Mouse (Mus musculus) gonadal fat pad, adult 2 months (tissue): ENCODE data around the gene Poc1a. TPM values are rescaled to one million over a fixed set of nuclear protein-coding genes. Genes with fewer than 3 reads are reported as not detected.

ENCODE experiments used
- DNase-seq: peaks from one replicate; pipeline ENCODE4 v3.0.0-alpha.2; 2012; ENCODE audit warnings: low read depth
- polyA plus RNA-seq: library from polyadenylated mRNA; depleted of rRNA; stranded (reverse); fragments of >200 nt; gene quantifications from 2 replicates; pipeline ENCODE4 v1.2.3, GENCODE M21; 2012; rRNA removed

Gene Poc1a
- 5.4 and 5.6 TPM in 2 replicates for polyA plus RNA-seq

GRCm38 (mm10) chr9:106280808-106281544 is at the start of gene Poc1a:
Poc1a (plus strand) TSS chr9:106281061.
- DNase-seq = peak; percentile 92

- DNase-seq = no peak
Observed at GRCm38 (mm10) chr9:106231220-106231619, 49.6 kb upstream of the Poc1a start.

DNA sequence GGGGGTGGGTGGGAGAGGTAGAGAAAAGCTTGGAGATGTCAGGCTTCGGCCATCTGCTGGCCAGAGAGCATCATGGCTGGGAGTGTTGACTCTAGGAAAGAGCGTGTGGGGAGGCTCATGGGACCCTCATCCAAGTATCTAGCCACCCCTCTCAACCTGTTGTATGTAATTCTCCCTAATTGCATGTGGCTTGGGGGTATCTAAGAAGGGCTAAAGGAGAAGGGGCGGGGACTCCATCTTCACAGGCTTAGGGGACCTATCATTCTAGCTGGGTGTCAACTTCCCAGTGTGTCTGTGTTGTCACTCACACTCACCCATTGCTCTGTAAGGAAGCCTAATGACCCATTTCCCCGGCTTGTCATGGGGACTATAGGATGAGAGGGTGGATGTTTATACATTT is 49.0 kb upstream of the Poc1a start:
- no peak for DNase-seq

DNA sequence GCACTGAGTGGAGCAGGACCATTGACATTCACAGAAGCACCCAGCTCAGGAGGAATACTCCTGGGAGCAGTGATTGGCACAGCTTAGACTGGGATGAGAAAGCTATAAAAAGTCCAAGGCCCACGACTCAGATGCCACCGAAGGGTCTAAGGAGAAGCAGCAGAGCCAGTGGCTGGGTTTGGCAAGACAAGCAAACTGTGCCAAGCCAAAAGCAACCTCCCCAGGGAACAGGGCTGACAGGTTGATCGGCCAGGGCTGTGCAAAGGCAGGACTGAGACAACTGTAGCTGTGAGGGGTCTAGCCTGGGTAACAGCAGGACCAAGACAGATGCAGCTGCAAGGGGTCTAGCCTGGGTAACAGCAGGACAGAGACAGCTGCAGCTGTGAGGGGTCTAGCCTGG is 47.9 kb upstream of the Poc1a start:
- DNase-seq = no peak

- DNase-seq = no peak
Observed at GRCm38 (mm10) chr9:106233953-106234352, 46.9 kb upstream of the Poc1a start.

DNA sequence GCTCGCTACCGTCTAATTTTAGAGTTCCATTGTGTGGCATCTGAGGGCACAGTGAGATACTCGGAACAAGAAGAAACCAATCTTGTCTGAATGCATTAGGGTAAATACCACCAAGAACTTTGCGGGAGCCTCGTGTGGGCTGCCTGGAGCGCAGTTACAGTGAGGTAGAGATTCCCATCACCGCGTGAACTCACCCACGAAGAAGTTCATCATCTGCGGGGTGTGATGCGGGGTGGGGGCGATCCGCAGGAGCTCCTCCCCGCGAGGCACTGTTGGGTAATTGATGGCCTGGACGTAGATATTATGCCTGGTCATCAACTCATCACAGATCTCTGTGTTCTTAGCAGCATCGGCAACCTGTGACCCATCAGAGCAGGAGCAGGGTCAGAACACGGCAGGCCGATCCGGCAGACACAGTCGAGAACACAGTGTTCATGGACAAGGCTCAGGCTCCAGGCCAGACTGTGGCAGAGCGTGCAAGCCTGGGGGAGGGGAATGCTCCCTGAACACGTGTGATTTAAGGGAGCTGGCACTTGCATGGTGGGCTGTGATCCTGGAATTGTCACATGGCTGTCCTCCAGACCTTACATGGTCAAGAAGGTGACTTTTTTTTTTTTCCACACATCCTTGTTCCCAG is 45.5 kb upstream of the Poc1a start:
- no peak for DNase-seq

- DNase-seq = no peak
Observed at GRCm38 (mm10) chr9:106236156-106236817, 44.6 kb upstream of the Poc1a start.

DNA sequence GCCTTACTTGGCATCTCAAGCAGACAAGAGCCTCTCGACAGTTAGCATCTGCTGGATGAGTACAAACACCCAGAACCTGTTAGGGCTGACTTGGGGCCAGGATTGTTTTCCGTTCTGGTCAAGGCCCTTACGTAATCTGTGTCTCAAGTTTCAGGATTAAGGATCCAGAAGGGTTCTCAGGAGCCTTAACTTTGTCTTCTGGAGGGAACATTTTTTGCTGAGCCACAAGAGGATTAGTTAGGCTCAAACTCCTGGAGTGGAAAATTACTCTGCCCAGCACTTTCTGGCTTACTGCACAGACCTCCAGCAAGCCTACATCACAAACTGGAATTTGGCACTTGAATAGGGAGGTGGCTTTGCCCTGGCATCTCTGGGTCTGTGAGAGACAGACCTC is 44.0 kb upstream of the Poc1a start:
- no peak for DNase-seq

DNA sequence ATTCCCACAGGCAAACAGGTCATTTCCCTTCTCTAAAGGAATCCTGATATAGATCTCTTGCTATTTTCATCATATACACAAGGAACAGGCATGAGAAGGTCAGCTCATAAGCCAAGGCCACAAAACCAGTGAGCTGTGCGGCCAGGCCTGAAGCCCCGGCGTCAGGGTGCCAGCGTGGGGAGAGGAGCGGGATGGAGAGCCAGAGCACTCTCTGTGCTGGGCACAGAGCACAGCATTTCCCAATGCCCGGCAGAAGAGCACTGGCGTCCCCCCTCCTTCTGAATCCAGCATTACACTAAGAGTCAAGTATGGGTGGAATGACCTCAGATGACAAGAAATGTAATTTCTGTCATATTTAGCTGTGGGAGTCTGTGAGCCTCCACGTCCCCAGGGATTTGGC is 43.5 kb upstream of the Poc1a start:
- DNase-seq = no peak

- no peak for DNase-seq
Observed at GRCm38 (mm10) chr9:106237878-106238277, 43.0 kb upstream of the Poc1a start.

GRCm38 (mm10) chr9:106241541-106242164 is 39.2 kb upstream of the Poc1a start:
- no peak for DNase-seq

DNA sequence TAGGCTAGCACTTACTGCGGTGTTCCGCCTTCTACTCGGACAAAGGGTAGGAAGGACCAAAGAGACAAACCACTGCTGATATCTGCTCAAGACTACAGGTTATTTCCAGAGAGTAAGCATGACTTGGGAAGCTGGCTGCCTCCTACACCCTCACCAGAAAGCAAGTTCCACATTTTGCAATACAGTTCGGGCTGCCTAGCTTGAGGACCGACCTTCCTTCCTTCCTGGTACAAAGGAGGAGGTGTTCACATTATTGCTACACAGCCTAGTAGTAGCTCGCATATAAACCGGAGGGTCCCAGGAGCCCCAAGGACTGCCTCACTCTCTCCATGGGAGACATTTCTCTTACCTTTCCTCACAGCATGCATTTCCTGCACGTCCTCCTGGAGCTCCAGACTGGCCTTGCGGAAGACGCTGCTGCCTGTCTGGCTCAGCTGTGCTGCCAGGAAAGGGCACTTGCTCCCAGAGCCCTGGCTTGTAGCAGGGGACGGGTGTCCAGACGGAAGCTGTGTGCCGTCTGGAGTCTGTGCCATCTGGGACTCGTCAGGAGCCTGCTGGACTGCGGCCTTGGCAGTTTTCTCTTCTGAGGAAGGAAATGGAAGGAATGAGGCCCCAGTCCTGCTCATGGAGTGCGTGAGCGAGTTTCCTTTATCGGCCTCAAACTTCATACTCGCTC is 37.9 kb upstream of the Poc1a start:
- DNase-seq = no peak

DNA sequence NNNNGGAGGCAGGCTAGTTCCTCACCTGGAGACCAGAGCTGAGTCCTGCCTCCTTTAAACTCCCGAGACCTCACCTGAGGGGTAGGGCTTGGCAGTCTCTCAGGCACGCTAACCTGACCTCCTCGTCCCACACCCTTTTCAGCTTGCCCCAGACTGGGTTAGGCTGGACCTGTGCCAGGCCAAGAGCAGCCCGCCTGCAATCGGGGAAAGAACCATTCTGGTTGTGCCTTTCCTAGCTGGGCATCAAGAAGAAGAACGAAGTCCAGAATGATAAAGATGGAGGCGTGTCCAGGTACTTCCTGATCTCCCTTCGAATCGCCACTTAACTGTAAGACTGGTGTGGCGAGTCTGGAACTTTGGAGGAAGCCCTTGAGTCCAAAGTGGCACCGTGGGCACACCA is 31.3 kb upstream of the Poc1a start:
- no peak for DNase-seq

- no peak for DNase-seq
Observed at GRCm38 (mm10) chr9:106250245-106250644, 30.6 kb upstream of the Poc1a start.

GRCm38 (mm10) chr9:106251066-106251465 is 29.8 kb upstream of the Poc1a start:
- DNase-seq = no peak

- DNase-seq = no peak
Observed at GRCm38 (mm10) chr9:106254001-106254400, 26.9 kb upstream of the Poc1a start.

GRCm38 (mm10) chr9:106258412-106258811 is 22.4 kb upstream of the Poc1a start:
- no peak for DNase-seq

DNA sequence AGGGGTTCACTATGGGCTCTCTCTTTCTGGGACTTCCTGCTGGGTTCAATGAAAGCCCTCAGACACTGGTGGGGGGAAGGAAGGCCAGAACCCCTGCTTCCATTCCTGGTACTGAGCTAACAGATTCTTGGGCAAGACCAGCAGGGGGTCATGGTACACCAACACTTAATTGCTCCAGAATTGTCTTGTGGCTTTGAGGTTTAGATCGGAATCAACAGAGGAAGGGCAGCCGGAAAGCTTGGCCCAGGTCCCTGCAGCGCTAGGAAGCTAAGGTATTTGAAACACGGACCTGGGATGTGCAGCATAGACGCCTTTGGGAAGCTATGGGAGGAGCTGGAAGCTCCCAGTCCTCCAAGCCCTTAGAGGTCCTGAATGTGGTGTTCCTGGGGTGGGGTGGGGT is 21.9 kb upstream of the Poc1a start:
- no peak for DNase-seq

GRCm38 (mm10) chr9:106261058-106261457 is 19.8 kb upstream of the Poc1a start:
- no peak for DNase-seq

- no peak for DNase-seq
Observed at GRCm38 (mm10) chr9:106261491-106261890, 19.4 kb upstream of the Poc1a start.

DNA sequence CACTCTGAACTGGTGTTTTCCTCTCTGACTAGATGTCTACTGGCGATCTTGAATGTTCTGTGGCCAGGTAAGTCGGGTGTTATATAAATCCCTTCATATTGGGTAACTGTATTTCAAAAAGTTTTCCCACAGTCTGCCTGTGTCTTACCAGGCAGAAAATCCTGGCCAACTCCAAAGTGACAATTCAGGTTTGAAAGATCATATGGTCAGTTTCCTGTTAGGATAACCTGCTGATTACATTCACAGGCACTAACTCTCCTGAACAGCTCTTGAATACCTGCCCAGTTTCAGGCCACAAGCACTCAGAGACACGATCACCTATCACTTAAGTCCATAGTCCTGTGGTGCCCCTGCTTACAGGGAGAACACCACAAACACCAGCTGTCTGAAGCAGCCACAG is 18.8 kb upstream of the Poc1a start:
- peak; percentile 76 for DNase-seq

GRCm38 (mm10) chr9:106263381-106263924 is 17.4 kb upstream of the Poc1a start:
- DNase-seq = no peak
